Mouse (Mus musculus) intestine, embryonic 14.5 days (tissue): ENCODE data around the gene Riox1. TPM values are rescaled to one million over a fixed set of nuclear protein-coding genes. Genes with fewer than 3 reads are reported as not detected.

Source experiments
- ATAC-seq: fragments of 200-750 bp; cut with Nextera tagmentation; replicated peaks from 2 replicates; pipeline ENCODE4 v1.8.0; 2017; ENCODE audit warnings: low read depth, moderate number of reproducible peaks, moderate TSS enrichment, moderate library complexity; ENCODE audit not compliant: low FRiP score, low TSS enrichment
- DNase-seq: peaks from one replicate; pipeline ENCODE4 v3.0.0-alpha.2; 2018; ENCODE audit warnings: low spot score
- H3K27ac ChIP-seq: fragments of 300-500 bp; sonication (generic); 2 replicates; pipeline ENCODE4 v1.5.1; 2014; ENCODE audit warnings: low read depth, mild to moderate bottlenecking, control low read depth
- H3K27me3 ChIP-seq: fragments of 300-500 bp; sonication (generic); replicated peaks from 2 replicates; pipeline ENCODE4 v1.6.1; 2014; ENCODE audit warnings: low read length, control low read depth; ENCODE audit not compliant: control insufficient read depth, insufficient read depth
- H3K36me3 ChIP-seq: fragments of 300-500 bp; sonication (generic); 2 replicates; pipeline ENCODE4 v1.6.1; 2014; ENCODE audit warnings: low read length, control low read depth; ENCODE audit not compliant: control insufficient read depth, insufficient read depth
- H3K4me1 ChIP-seq: fragments of 300-500 bp; sonication (generic); replicated peaks from 2 replicates; pipeline ENCODE4 v1.6.1; 2014; ENCODE audit warnings: low read length, control low read depth, mixed read lengths; ENCODE audit not compliant: control insufficient read depth, insufficient read depth
- H3K4me2 ChIP-seq: fragments of 300-500 bp; sonication (generic); 2 replicates; pipeline ENCODE4 v1.6.1; 2014; ENCODE audit warnings: low read length
- H3K4me3 ChIP-seq: fragments of 300-500 bp; sonication (generic); 2 replicates; pipeline ENCODE4 v1.5.1; 2014; ENCODE audit warnings: low read depth, low read length, control low read depth, mixed read lengths
- H3K9ac ChIP-seq: fragments of 300-500 bp; sonication (generic); 2 replicates; pipeline ENCODE4 v1.6.1; 2014; ENCODE audit warnings: mild to moderate bottlenecking, low read length
- H3K9me3 ChIP-seq: fragments of 300-500 bp; sonication (generic); 2 replicates; pipeline ENCODE4 v1.6.1; 2016; ENCODE audit warnings: low read length, control low read depth; ENCODE audit not compliant: control insufficient read depth
- WGBS: fragments of 180-500 bp; shearing (Covaris S2); extraction: QIAGEN DNeasy Blood & Tissue Kit; methylation state at CpG from one replicate; pipeline ENCODE4 v1.1.7; 2014; 5-methylcytosine and 5-hydroxymethylcytosine counted together
- polyA plus RNA-seq: library from polyadenylated mRNA; unstranded; fragments of >200 nt; fragmentation: Nextera tagmentation; extraction: Ambion mirVana; gene quantifications from 2 replicates; pipeline ENCODE4 v1.2.1, GENCODE M21; 2014

Gene Riox1
- polyA plus RNA-seq, 1 experiment from 2014 or later, result 17.2 TPM

DNA sequence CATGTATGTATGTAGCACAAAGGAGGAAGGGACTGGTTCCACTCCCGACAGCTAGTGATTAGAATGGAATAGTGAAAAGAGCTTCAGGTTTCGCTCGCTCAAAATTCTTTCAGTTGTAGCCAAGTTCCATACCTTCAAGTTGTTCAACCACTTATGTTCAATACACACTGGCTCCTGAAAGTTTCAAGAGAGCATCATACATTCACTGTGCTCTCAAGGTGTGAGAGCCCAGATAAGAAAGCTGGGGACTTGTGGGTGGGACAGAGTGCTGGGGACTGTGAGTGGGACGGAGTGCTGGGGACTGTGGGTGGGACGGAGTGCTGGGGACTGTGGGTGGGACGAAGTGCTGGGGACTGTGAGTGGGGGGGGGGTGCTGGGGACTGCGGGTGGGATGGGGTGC is 14.8 kb downstream of the Riox1 start:
- WGBS, result 85% methylated on average over 7 of the region's 7 CpGs
- no peak overlapping the region for H3K27ac ChIP-seq
- ATAC-seq (no peak), DNase-seq (no peak)
- no peak overlapping the region for H3K4me2 ChIP-seq
- no peaks in the 10 kb centered on the region for H3K4me1 ChIP-seq
- H3K27me3 ChIP-seq, result no peaks in the 10 kb centered on the region
- H3K9me3 ChIP-seq, result no peaks in the 10 kb centered on the region
- H3K4me3 ChIP-seq, result no peak overlapping the region
- no peak overlapping the region for H3K9ac ChIP-seq
- H3K36me3 ChIP-seq, result no peaks in the 10 kb centered on the region

DNA sequence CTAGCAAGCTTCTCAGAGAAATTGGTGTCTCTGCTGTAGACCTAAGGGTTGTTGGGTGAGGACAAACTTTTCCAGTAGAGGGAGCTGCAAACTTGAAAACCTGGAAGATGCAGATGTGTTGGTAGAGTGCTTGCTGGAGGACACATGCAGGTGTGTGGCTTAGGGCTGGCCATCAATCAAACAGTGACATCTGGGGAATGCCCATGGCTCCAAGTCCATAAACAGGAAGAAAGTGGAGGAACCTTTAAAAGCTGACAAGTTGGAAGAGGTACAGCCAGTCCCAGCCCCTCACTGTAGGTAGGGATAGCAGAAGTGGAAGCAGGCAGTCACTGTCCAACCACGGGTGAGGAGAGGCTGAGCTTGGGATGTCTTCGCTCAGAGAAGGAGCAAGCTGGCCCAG is 21.7 kb downstream of the Riox1 start:
- no peaks in the 10 kb centered on the region for H3K4me1 ChIP-seq
- no peaks in the 10 kb centered on the region for H3K9me3 ChIP-seq
- H3K36me3 ChIP-seq, result no peaks in the 10 kb centered on the region
- H3K27me3 ChIP-seq, result no peaks in the 10 kb centered on the region
- 54% methylated on average over 2 of the region's 2 CpGs for WGBS
- ATAC-seq (no peak), DNase-seq (peak; percentile 58)
- no peak overlapping the region for H3K27ac ChIP-seq
- H3K4me3 ChIP-seq, result no peak overlapping the region
- no peak overlapping the region for H3K9ac ChIP-seq
- H3K4me2 ChIP-seq, result no peak overlapping the region

DNA sequence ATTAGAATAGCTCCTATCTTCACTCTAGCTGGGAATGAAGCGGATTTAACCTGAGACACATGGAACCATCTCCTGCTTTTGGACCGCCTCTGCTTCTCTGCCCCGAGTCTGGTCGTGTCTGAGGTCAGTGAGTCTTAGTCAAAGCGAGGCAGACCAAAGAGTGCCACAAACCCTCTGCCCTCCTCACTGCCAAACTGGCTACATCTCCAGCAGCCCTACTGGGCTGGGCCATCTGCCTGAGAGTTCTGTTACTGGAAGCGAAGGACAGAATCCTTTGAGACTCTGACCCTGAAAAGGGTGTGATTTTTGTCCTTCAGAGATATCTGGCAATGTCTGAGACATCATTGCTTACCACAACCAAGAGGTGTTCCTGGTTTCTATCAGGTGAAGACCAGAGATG is 28.5 kb downstream of the Riox1 start:
- Histone ChIP-seq H3K4me3 (no peak overlapping the region), H3K27me3 (no peaks in the 10 kb centered on the region), H3K9me3 (peaks cover 2% of the 10 kb centered on the region; the same call in 1 of the 2 replicates), H3K27ac (no peak overlapping the region), H3K4me1 (no peaks in the 10 kb centered on the region), H3K36me3 (no peaks in the 10 kb centered on the region), H3K9ac (no peak overlapping the region), H3K4me2 (no peak overlapping the region)
- ATAC-seq (no peak), DNase-seq (no peak)
- WGBS, result 85% methylated on average over 6 of the region's 6 CpGs

DNA sequence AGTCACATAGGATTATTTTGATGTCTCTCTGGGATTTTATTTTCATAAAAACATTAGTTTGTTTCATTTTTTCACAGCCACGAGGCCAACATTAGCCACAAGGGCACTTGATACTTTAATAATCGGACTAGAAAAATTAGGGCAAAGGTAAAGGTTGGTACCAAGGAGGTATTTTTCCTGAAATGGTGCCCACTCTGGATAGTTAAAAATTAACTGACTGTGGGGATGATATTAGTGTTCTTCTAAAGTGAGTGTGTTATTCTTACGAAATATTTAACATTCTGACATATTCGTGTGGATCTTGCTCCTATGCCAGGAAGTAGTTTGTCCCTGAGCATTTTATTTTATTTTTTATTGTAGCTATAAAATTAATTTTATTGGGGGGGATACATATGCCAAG is 31.2 kb downstream of the Riox1 start:
- ATAC-seq, result no peak
- no peak overlapping the region for H3K4me3 ChIP-seq
- H3K9ac ChIP-seq, result no peak overlapping the region

DNA sequence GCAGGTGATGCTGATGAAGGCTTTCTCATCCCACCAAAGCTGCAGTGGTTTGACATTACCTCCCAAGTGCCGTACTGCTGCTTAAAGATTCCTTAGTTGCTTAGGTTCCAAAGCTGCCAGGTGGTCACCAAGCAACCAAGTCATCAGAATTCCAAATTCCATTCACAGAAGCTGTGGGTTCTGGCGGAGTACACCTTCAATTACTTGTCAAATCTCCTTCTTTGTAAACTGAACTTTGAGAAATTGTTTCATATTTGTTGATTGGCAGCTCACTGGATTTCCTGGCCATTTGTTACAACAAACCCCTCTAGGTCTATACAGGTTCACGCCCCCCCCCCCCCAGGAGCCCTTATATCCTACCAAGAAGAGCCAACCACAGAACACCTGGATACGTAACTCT is 34.3 kb downstream of the Riox1 start, which contains the start of gene Heatr4:
Gene Heatr4, minus strand, starts transcription at position 101 of the 400 bp plus-strand sequence.
- no peaks in the 10 kb centered on the region for H3K36me3 ChIP-seq
- no peak within 1 kb of the TSS for H3K9ac ChIP-seq
- peaks cover 2% of the 10 kb centered on the region; the same call in 1 of the 2 replicates for H3K9me3 ChIP-seq
- no peak for DNase-seq
- ATAC-seq, result no peak
- H3K4me2 ChIP-seq, result no peak within 1 kb of the TSS
- no peak within 1 kb of the TSS for H3K4me3 ChIP-seq
- H3K27ac ChIP-seq, result no peak within 1 kb of the TSS
- 77% methylated on average over 4 of the region's 4 CpGs for WGBS
- peaks cover 12% of the 10 kb centered on the region for H3K4me1 ChIP-seq
- no peaks in the 10 kb centered on the region for H3K27me3 ChIP-seq

More for the DNA sequence above, 31.2 kb downstream of the Riox1 start:
- peaks cover under 1% of the 10 kb centered on the region; the same call in 1 of the 2 replicates for H3K4me1 ChIP-seq
- no peaks in the 10 kb centered on the region for H3K27me3 ChIP-seq
- 85% methylated on average over 4 of the region's 4 CpGs for WGBS
- no peak overlapping the region for H3K27ac ChIP-seq
- H3K9me3 ChIP-seq, result peaks cover 2% of the 10 kb centered on the region; the same call in 1 of the 2 replicates
- no peak for DNase-seq
- H3K36me3 ChIP-seq, result no peaks in the 10 kb centered on the region
- H3K4me2 ChIP-seq, result no peak overlapping the region

DNA sequence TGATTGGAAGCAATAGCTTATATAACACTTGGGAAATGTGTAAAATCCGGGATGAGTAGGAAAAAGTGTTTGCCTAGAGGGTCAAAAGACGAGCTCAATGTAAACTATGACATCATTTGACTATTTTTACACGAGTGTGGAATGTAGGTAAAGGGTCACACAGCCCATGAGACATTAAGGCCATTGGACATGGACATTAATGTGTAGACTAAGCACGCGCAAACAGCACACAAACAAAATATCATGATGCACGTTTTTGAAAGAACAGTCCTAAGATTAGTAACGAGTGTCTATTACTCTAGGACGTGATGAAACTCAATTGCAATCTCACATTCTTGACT is 36.8 kb downstream of the Riox1 start:
- Histone ChIP-seq H3K36me3 (peaks cover 7% of the 10 kb centered on the region; the same call in 1 of the 2 replicates), H3K27ac (peak overlapping the region; percentile 93), H3K4me2 (peak overlapping the region; percentile 59), H3K4me3 (peak overlapping the region; percentile 55), H3K4me1 (peaks cover 12% of the 10 kb centered on the region), H3K9me3 (peaks cover 2% of the 10 kb centered on the region; the same call in 1 of the 2 replicates), H3K9ac (peak overlapping the region; percentile 74; the same call in 1 of the 2 replicates), H3K27me3 (no peaks in the 10 kb centered on the region)
- DNase-seq (no peak), ATAC-seq (peak; percentile 34)
- WGBS, result 18% methylated on average over 8 of the region's 8 CpGs

DNA sequence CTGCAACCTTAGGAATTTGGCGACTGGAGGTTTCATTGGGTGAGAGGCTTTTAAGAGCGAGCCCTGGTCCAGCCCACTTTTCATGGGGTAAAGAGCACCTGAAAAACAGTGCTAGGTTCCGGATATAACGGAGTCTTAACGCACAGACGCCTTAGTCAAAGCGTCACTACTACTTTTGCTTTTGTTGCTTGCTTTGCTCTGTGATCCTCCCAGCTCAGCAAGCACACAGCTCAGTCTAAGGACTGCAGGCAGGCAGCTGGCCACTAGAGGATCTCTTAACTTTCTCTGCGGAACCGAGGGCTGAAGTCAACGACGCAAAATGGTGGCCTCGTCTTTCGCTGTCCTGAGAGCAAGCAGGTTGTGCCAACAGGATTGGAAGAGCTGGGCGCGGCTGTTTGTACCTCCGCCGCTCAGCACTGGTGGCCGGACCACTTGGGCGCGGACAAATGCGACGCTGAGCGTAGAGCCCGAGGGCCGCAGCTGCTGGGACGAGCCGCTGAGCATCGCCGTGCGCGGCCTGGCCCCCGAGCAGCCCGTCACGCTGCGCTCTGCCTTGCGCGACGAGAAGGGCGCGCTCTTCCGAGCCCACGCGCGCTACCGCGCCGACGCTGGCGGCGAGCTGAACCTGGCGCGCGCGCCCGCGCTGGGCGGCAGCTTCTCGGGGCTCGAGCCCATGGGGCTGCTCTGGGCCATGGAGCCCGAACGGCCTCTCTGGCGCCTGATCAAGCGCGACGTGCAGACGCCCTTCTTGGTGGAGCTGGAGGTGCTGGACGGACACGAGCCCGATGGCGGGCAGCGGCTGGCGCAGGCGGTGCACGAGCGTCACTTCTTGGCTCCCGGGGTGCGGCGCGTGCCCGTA is 37.4 kb downstream of the Riox1 start, which contains the start of gene Acot2:
Gene Acot2, plus strand, starts transcription at position 279 of the 859 bp plus-strand sequence.
- no peaks in the 10 kb centered on the region for H3K27me3 ChIP-seq
- peak within 1 kb of the TSS; percentile 93 for H3K27ac ChIP-seq
- H3K9ac ChIP-seq, result peak within 1 kb of the TSS; percentile 74
- H3K36me3 ChIP-seq, result peaks cover 7% of the 10 kb centered on the region; the same call in 1 of the 2 replicates
- peak; percentile 85 for ATAC-seq
- peak; percentile 93 for DNase-seq
- H3K4me3 ChIP-seq, result peak within 1 kb of the TSS; percentile 55
- WGBS, result under 1% methylated on average over 80 of the region's 80 CpGs
- H3K4me2 ChIP-seq, result peak within 1 kb of the TSS; percentile 59
- peaks cover 2% of the 10 kb centered on the region; the same call in 1 of the 2 replicates for H3K9me3 ChIP-seq
- peaks cover 12% of the 10 kb centered on the region for H3K4me1 ChIP-seq

DNA sequence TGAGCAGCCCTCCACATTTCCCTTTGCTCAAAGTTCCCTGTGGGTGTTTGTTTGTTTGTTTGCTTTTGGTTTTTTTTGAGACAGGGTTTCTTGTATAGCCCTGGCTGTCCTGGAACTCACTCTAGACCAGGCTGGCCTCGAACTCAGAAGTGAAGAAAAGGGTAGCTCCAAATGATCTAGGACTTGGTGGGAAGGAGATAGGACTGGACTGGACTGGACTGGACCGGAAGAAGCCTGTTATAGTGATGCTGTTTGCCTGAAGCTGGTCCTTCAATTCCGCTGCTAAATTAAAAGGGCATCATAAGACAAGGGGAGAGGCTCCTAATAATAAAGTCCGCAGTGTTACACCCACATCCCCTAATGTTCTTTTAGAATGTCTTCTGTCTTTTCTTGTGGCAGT is 38.1 kb downstream of the Riox1 start:
- no peaks in the 10 kb centered on the region for H3K9me3 ChIP-seq
- peak overlapping the region; percentile 93 for H3K27ac ChIP-seq
- peaks cover 12% of the 10 kb centered on the region for H3K36me3 ChIP-seq
- H3K9ac ChIP-seq, result peak overlapping the region; percentile 74
- peak overlapping the region; percentile 55 for H3K4me3 ChIP-seq
- peaks cover 12% of the 10 kb centered on the region for H3K4me1 ChIP-seq
- peak; percentile 44; the same call in 1 of the 2 replicates for ATAC-seq
- no peak for DNase-seq
- whole genome bisulfite sequencing, result 65% methylated on average over 4 of the region's 4 CpGs
- peak overlapping the region; percentile 59 for H3K4me2 ChIP-seq
- H3K27me3 ChIP-seq, result no peaks in the 10 kb centered on the region
